Mouse (Mus musculus) hindbrain, embryonic 10.5 days (tissue): ENCODE measurements around the gene Pclo. TPM values are rescaled to one million over a fixed set of nuclear protein-coding genes. Genes with fewer than 3 reads are reported as not detected.

ENCODE experiments used
- DNase-seq: peaks from one replicate; pipeline ENCODE4 v3.0.0-alpha.2; 2017; ENCODE audit warnings: low spot score
- H3K27ac ChIP-seq: fragments of 300-500 bp; sonication (generic); 2 replicates; pipeline ENCODE4 v1.5.1; 2016; ENCODE audit warnings: mild to moderate bottlenecking, moderate library complexity
- H3K27me3 ChIP-seq: fragments of 300-500 bp; sonication (generic); 2 replicates; pipeline ENCODE4 v1.6.1; 2016; ENCODE audit warnings: mild to moderate bottlenecking; ENCODE audit not compliant: poor library complexity, insufficient read depth, severe bottlenecking
- H3K36me3 ChIP-seq: fragments of 300-500 bp; sonication (generic); 2 replicates; pipeline ENCODE4 v1.6.1; 2016; ENCODE audit warnings: mild to moderate bottlenecking, moderate library complexity
- H3K4me1 ChIP-seq: fragments of 300-500 bp; sonication (generic); replicated peaks from 2 replicates; pipeline ENCODE4 v1.6.1; 2016; ENCODE audit warnings: mild to moderate bottlenecking
- H3K4me3 ChIP-seq: fragments of 300-500 bp; sonication (generic); 2 replicates; pipeline ENCODE4 v1.5.1; 2016; ENCODE audit warnings: mild to moderate bottlenecking, moderate library complexity
- H3K9me3 ChIP-seq: fragments of 300-500 bp; sonication (generic); 2 replicates; pipeline ENCODE4 v1.6.1; 2016; ENCODE audit warnings: mild to moderate bottlenecking, moderate library complexity
- WGBS: fragments of 180-500 bp; shearing (Covaris S2); methylation state at CpG from one replicate; pipeline ENCODE4 v1.1.7; 2016; 5-methylcytosine and 5-hydroxymethylcytosine counted together
- polyA plus RNA-seq: library from polyadenylated mRNA; unstranded; fragments of >200 nt; fragmentation: Nextera tagmentation; extraction: Ambion mirVana; gene quantifications from 2 replicates; pipeline ENCODE4 v1.2.1, GENCODE M21; 2016

Pclo gene
- polyA plus RNA-seq, 1 experiment from 2014 or later: 1.8 TPM

- no peaks in the 10 kb centered on the region for H3K36me3 ChIP-seq
- 77% methylated on average over 2 of the region's 2 CpGs for WGBS
- H3K27me3 ChIP-seq: no peaks in the 10 kb centered on the region
- no peak for DNase-seq
- H3K4me1 ChIP-seq: no peaks in the 10 kb centered on the region
- H3K27ac ChIP-seq: no peak overlapping the region
- no peak overlapping the region for H3K4me3 ChIP-seq
- H3K9me3 ChIP-seq: no peaks in the 10 kb centered on the region
Observed at GRCm38 (mm10) chr5:14595426-14596013, 80.8 kb downstream of the Pclo start.

GRCm38 (mm10) chr5:14608318-14608717 lies 93.6 kb downstream of the Pclo start:
- WGBS: 69% methylated on average over 1 of the region's 1 CpGs
- no peaks in the 10 kb centered on the region for H3K36me3 ChIP-seq
- H3K9me3 ChIP-seq: no peaks in the 10 kb centered on the region
- H3K27me3 ChIP-seq: no peaks in the 10 kb centered on the region
- H3K27ac ChIP-seq: no peak overlapping the region
- H3K4me1 ChIP-seq: no peaks in the 10 kb centered on the region
- no peak for DNase-seq
- no peak overlapping the region for H3K4me3 ChIP-seq

- no peaks in the 10 kb centered on the region for H3K27me3 ChIP-seq
- no peaks in the 10 kb centered on the region for H3K36me3 ChIP-seq
- 90% methylated on average over 7 of the region's 7 CpGs for WGBS
- no peaks in the 10 kb centered on the region for H3K9me3 ChIP-seq
- no peak overlapping the region for H3K27ac ChIP-seq
- no peak for DNase-seq
- H3K4me3 ChIP-seq: no peak overlapping the region
- no peaks in the 10 kb centered on the region for H3K4me1 ChIP-seq
Observed at GRCm38 (mm10) chr5:14621146-14621545, 106.4 kb downstream of the Pclo start.

GRCm38 (mm10) chr5:14623360-14623759 lies 108.6 kb downstream of the Pclo start:
- Histone ChIP-seq H3K4me1 (no peaks in the 10 kb centered on the region), H3K36me3 (no peaks in the 10 kb centered on the region), H3K4me3 (no peak overlapping the region), H3K9me3 (no peaks in the 10 kb centered on the region), H3K27me3 (no peaks in the 10 kb centered on the region), H3K27ac (no peak overlapping the region)
- WGBS: 79% methylated on average over 7 of the region's 7 CpGs
- no peak for DNase-seq

GRCm38 (mm10) chr5:14641260-14641659 lies 126.5 kb downstream of the Pclo start:
- H3K4me1 ChIP-seq: no peaks in the 10 kb centered on the region
- no peak overlapping the region for H3K4me3 ChIP-seq
- 96% methylated on average over 1 of the region's 1 CpGs for WGBS
- H3K9me3 ChIP-seq: no peaks in the 10 kb centered on the region
- no peak for DNase-seq
- H3K36me3 ChIP-seq: no peaks in the 10 kb centered on the region
- H3K27me3 ChIP-seq: no peaks in the 10 kb centered on the region
- H3K27ac ChIP-seq: no peak overlapping the region

GRCm38 (mm10) chr5:14645856-14646255 lies 131.1 kb downstream of the Pclo start:
- 93% methylated on average over 3 of the region's 3 CpGs for WGBS

GRCm38 (mm10) chr5:14660637-14661036 lies 145.9 kb downstream of the Pclo start:
- Histone ChIP-seq H3K27me3 (no peaks in the 10 kb centered on the region), H3K27ac (no peak overlapping the region), H3K9me3 (no peaks in the 10 kb centered on the region), H3K36me3 (no peaks in the 10 kb centered on the region), H3K4me1 (no peaks in the 10 kb centered on the region), H3K4me3 (no peak overlapping the region)
- WGBS: 90% methylated on average over 1 of the region's 1 CpGs
- no peak for DNase-seq

More at GRCm38 (mm10) chr5:14645856-14646255, 131.1 kb downstream of the Pclo start:
- Histone ChIP-seq H3K4me1 (no peaks in the 10 kb centered on the region), H3K9me3 (no peaks in the 10 kb centered on the region), H3K4me3 (no peak overlapping the region), H3K27ac (no peak overlapping the region), H3K27me3 (no peaks in the 10 kb centered on the region), H3K36me3 (no peaks in the 10 kb centered on the region)
- no peak for DNase-seq

GRCm38 (mm10) chr5:14662180-14662579 lies 147.5 kb downstream of the Pclo start:
- no peaks in the 10 kb centered on the region for H3K27me3 ChIP-seq
- no peaks in the 10 kb centered on the region for H3K4me1 ChIP-seq
- no peaks in the 10 kb centered on the region for H3K9me3 ChIP-seq
- H3K4me3 ChIP-seq: no peak overlapping the region
- no peaks in the 10 kb centered on the region for H3K36me3 ChIP-seq
- DNase-seq: no peak
- H3K27ac ChIP-seq: no peak overlapping the region
- WGBS: 77% methylated on average over 1 of the region's 1 CpGs

GRCm38 (mm10) chr5:14662603-14663002 lies 147.9 kb downstream of the Pclo start:
- H3K4me1 ChIP-seq: no peaks in the 10 kb centered on the region
- H3K27ac ChIP-seq: no peak overlapping the region
- no peak for DNase-seq
- WGBS: 93% methylated on average over 1 of the region's 1 CpGs
- no peaks in the 10 kb centered on the region for H3K27me3 ChIP-seq
- no peak overlapping the region for H3K4me3 ChIP-seq
- H3K9me3 ChIP-seq: no peaks in the 10 kb centered on the region
- H3K36me3 ChIP-seq: no peaks in the 10 kb centered on the region

GRCm38 (mm10) chr5:14680419-14680818 lies 165.7 kb downstream of the Pclo start:
- 0 out of 2 replicates have a peak, but pooled peaks cover 8% of the 10 kb centered on the region for H3K9me3 ChIP-seq
- no peak overlapping the region for H3K27ac ChIP-seq
- H3K36me3 ChIP-seq: no peaks in the 10 kb centered on the region; the same call in 1 of the 2 replicates
- no peaks in the 10 kb centered on the region for H3K27me3 ChIP-seq
- DNase-seq: no peak
- no peaks in the 10 kb centered on the region for H3K4me1 ChIP-seq
- 92% methylated on average over 6 of the region's 6 CpGs for WGBS
- no peak overlapping the region for H3K4me3 ChIP-seq

GRCm38 (mm10) chr5:14691995-14692394 lies 177.3 kb downstream of the Pclo start:
- no peak for DNase-seq
- no peak overlapping the region for H3K4me3 ChIP-seq
- WGBS: 73% methylated on average over 2 of the region's 2 CpGs

GRCm38 (mm10) chr5:14696745-14697144 lies 182.0 kb downstream of the Pclo start:
- Histone ChIP-seq H3K27ac (no peak overlapping the region), H3K36me3 (no peaks in the 10 kb centered on the region), H3K27me3 (no peaks in the 10 kb centered on the region), H3K4me1 (no peaks in the 10 kb centered on the region), H3K9me3 (no peaks in the 10 kb centered on the region), H3K4me3 (no peak overlapping the region)
- WGBS: 81% methylated on average over 2 of the region's 2 CpGs
- DNase-seq: no peak

More at GRCm38 (mm10) chr5:14691995-14692394, 177.3 kb downstream of the Pclo start:
- H3K9me3 ChIP-seq: no peaks in the 10 kb centered on the region
- no peaks in the 10 kb centered on the region for H3K4me1 ChIP-seq
- no peaks in the 10 kb centered on the region for H3K36me3 ChIP-seq
- H3K27ac ChIP-seq: no peak overlapping the region
- H3K27me3 ChIP-seq: no peaks in the 10 kb centered on the region

GRCm38 (mm10) chr5:14700900-14701299 lies 186.2 kb downstream of the Pclo start:
- Histone ChIP-seq H3K36me3 (no peaks in the 10 kb centered on the region), H3K9me3 (no peaks in the 10 kb centered on the region), H3K4me1 (no peaks in the 10 kb centered on the region), H3K4me3 (no peak overlapping the region), H3K27ac (no peak overlapping the region), H3K27me3 (no peaks in the 10 kb centered on the region)
- no peak for DNase-seq

- Histone ChIP-seq H3K4me1 (no peaks in the 10 kb centered on the region), H3K9me3 (no peaks in the 10 kb centered on the region), H3K27ac (no peak overlapping the region), H3K36me3 (no peaks in the 10 kb centered on the region), H3K27me3 (no peaks in the 10 kb centered on the region), H3K4me3 (no peak overlapping the region)
- WGBS: 77% methylated on average over 2 of the region's 2 CpGs
- no peak for DNase-seq
Observed at GRCm38 (mm10) chr5:14705423-14705822, 190.7 kb downstream of the Pclo start.
